ENCODE assay signal across 11 mouse cellular contexts in the genomic region with DNA sequence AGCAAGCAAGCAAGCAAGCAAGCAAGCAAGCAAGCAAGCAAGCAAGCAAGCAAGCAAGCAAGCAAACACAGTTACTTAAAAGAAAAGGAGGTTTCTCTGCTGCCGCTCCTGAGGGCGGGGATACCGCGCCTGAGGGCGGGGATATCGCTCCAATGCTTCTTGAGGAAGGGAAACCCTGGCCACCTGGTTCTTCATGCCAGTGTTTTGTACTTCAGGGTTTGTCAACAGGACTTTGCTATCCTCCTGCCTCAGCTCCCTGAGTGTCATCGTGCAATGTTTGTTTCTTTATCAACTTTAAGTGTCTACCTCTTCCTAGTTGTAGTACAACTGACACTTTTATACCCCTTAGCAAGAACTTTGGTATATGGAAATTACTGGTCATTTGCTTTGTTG.
DNase-seq lines count a peak whose midpoint lies in the region; ATAC-seq and TF ChIP-seq lines count a peak whose summit lies in the region.
"Had no signal": no experiment of that assay in that cellular context is flagged by ENCODE, and none has a peak within 500 bp of the region (broad histone marks: within the 10 kb centered on the region; RNA-seq: fewer than 3 reads in every experiment).

No protein-coding gene starts in this region.

- 47% methylated on average over 7 of the region's 7 CpGs for WGBS in heart, embryonic 13.5 days
- 23% methylated on average over 7 of the region's 7 CpGs for WGBS in thymus, adult 2 months
- 40% methylated on average over 7 of the region's 7 CpGs for WGBS in limb, embryonic 10.5 days
- 50% methylated on average over 7 of the region's 7 CpGs for WGBS in stomach, postnatal 0 days

- no peak for DNase-seq in heart, postnatal 25 days (ENCODE audit: low spot score)
- peak; percentile 18 for DNase-seq in thymus, adult 2 months
- no peak for DNase-seq in thymus, postnatal 10 days (ENCODE audit: low spot score in 2 of 2)
- DNase-seq in limb, embryonic 10.5 days (ENCODE audit: low spot score) = no peak
- peak; percentile 49 for DNase-seq in stomach, postnatal 0 days (ENCODE audit: low spot score)
- DNase-seq in urinary bladder, adult 2 months (ENCODE audit: low spot score) = no peak
- no peak for DNase-seq in ovary, postnatal 14 days (ENCODE audit: low spot score)
- DNase-seq: gastrocnemius, postnatal 36 days; spleen, adult 18-20 months had no signal

- no peaks in the 10 kb centered on the region for H3K36me3 ChIP-seq in heart, embryonic 13.5 days
- H3K36me3 ChIP-seq in thymus, adult 2 months (ENCODE audit: control insufficient read depth, insufficient read depth, low read length) = no peaks in the 10 kb centered on the region
- no peaks in the 10 kb centered on the region for H3K36me3 ChIP-seq in limb, embryonic 10.5 days
- no peaks in the 10 kb centered on the region for H3K36me3 ChIP-seq in stomach, postnatal 0 days (ENCODE audit: control insufficient read depth, insufficient read depth, low read length)
- H3K36me3 ChIP-seq: forebrain, embryonic 15.5 days had no signal

- H3K4me2 ChIP-seq in heart, embryonic 13.5 days = peak overlapping the region; percentile 61
- H3K4me2 ChIP-seq in stomach, postnatal 0 days (replicated peaks; ENCODE audit: low read depth) = no peak overlapping the region; the same call in 1 of the 2 replicates
- H3K4me2 ChIP-seq: forebrain, embryonic 15.5 days had no signal

- H3K4me3 ChIP-seq in heart, embryonic 13.5 days = no peak overlapping the region
- H3K4me3 ChIP-seq in thymus, adult 2 months (ENCODE audit: control insufficient read depth, insufficient read depth, low read length) = no peak overlapping the region
- H3K4me3 ChIP-seq in limb, embryonic 10.5 days = no peak overlapping the region
- no peak overlapping the region for H3K4me3 ChIP-seq in stomach, postnatal 0 days (ENCODE audit: low read depth, low read length)
- H3K4me3 ChIP-seq: forebrain, embryonic 15.5 days had no signal

- no peak for TF ChIP-seq EP300 in stomach, postnatal 0 days (optimal IDR thresholded peaks at IDR 0.05)

- TF ChIP-seq POLR2A in thymus, adult 2 months (IDR thresholded peaks at IDR 0.05; ENCODE audit: control insufficient read depth, extremely low read depth, insufficient read depth, low read length, poor library complexity) = no peak

- no peak for ATAC-seq in heart, embryonic 13.5 days (ENCODE audit: extremely low read depth, insufficient number of reproducible peaks, low FRiP score, low TSS enrichment)
- ATAC-seq in stomach, postnatal 0 days (ENCODE audit: low FRiP score, low TSS enrichment) = no peak
- ATAC-seq: forebrain, embryonic 15.5 days had no signal

- intact Hi-C loops in heart, postnatal 25 days (cut with DNase I) = no loop called here

- no peaks in the 10 kb centered on the region for H3K27me3 ChIP-seq in heart, embryonic 13.5 days (replicated peaks)
- H3K27me3 ChIP-seq in thymus, adult 2 months (ENCODE audit: control insufficient read depth, insufficient read depth, low read length) = no peaks in the 10 kb centered on the region
- H3K27me3 ChIP-seq in limb, embryonic 10.5 days (ENCODE audit: low read depth, poor library complexity, severe bottlenecking) = no peaks in the 10 kb centered on the region
- H3K27me3 ChIP-seq in stomach, postnatal 0 days (ENCODE audit: control insufficient read depth, insufficient read depth, low read length) = no peaks in the 10 kb centered on the region
- H3K27me3 ChIP-seq: forebrain, embryonic 15.5 days had no signal

- H3K9ac ChIP-seq in heart, embryonic 13.5 days = 0 out of 2 replicates have a peak overlapping the region, but pooled peaks have one; percentile 69
- H3K9ac ChIP-seq in stomach, postnatal 0 days (ENCODE audit: low read length) = no peak overlapping the region
- H3K9ac ChIP-seq: forebrain, embryonic 15.5 days had no signal

- peak overlapping the region; percentile 69; the same call in 1 of the 2 replicates for H3K27ac ChIP-seq in heart, embryonic 13.5 days (replicated peaks)
- peak overlapping the region; percentile 8; the same call in 1 of the 2 replicates for H3K27ac ChIP-seq in thymus, adult 2 months (ENCODE audit: control insufficient read depth, insufficient read depth, low read length)
- peak overlapping the region; percentile 70; the same call in 1 of the 2 replicates for H3K27ac ChIP-seq in limb, embryonic 10.5 days
- no peak overlapping the region for H3K27ac ChIP-seq in stomach, postnatal 0 days (replicated peaks)
- H3K27ac ChIP-seq: forebrain, embryonic 15.5 days had no signal

- H3K9me3 ChIP-seq in heart, embryonic 13.5 days = peaks cover 8% of the 10 kb centered on the region; the same call in 1 of the 2 replicates
- no peaks in the 10 kb centered on the region for H3K9me3 ChIP-seq in limb, embryonic 10.5 days (replicated peaks)
- H3K9me3 ChIP-seq in stomach, postnatal 0 days (ENCODE audit: control insufficient read depth, low read length) = no peaks in the 10 kb centered on the region
- H3K9me3 ChIP-seq: forebrain, embryonic 15.5 days had no signal

- TF ChIP-seq CTCF in thymus, adult 2 months (IDR thresholded peaks at IDR 0.05; ENCODE audit: borderline replicate concordance, control insufficient read depth, extremely low read depth, insufficient read depth, low read length, poor library complexity) = no peak
- TF ChIP-seq CTCF in stomach, postnatal 0 days (IDR thresholded peaks at IDR 0.05; ENCODE audit: low read depth) = no peak

- H3K4me1 ChIP-seq in heart, embryonic 13.5 days = peaks cover 14% of the 10 kb centered on the region
- peaks cover 24% of the 10 kb centered on the region for H3K4me1 ChIP-seq in thymus, adult 2 months (replicated peaks; ENCODE audit: control insufficient read depth, insufficient read depth, low read length)
- H3K4me1 ChIP-seq in limb, embryonic 10.5 days = peaks cover 14% of the 10 kb centered on the region
- no peaks in the 10 kb centered on the region for H3K4me1 ChIP-seq in stomach, postnatal 0 days (replicated peaks; ENCODE audit: control insufficient read depth, insufficient read depth)
- H3K4me1 ChIP-seq: forebrain, embryonic 15.5 days had no signal

Comparison
In these comparisons a context has a peak if more than half of its experiments do, and no peak if none do; other contexts are left out.
1. DNase-seq: peak in thymus, adult 2 months (single experiment) and stomach, postnatal 0 days (single experiment); none in heart, postnatal 25 days (single experiment), thymus, postnatal 10 days (0 of 2), limb, embryonic 10.5 days (single experiment), urinary bladder, adult 2 months (single experiment) and ovary, postnatal 14 days (single experiment).